Mouse (Mus musculus): ENCODE results near the gene Ogfr. TPM values are rescaled to one million over a fixed set of nuclear protein-coding genes. Genes with fewer than 3 reads are reported as not detected.

The Ogfr gene
- 81.8 TPM for polyA plus RNA-seq (2012; fragmentation: generic; extraction: Trizol)

- Histone ChIP-seq H3K79me2 (ENCODE audit: control insufficient read depth, insufficient read depth) (peaks cover 5% of the 10 kb centered on the region), H3K4me2 (ENCODE audit: low read depth) (peak within 1 kb of the TSS; percentile 87), H3K4me3 (peak within 1 kb of the TSS; percentile 90), H3K36me3 (ENCODE audit: control insufficient read depth, insufficient read depth) (peaks cover 19% of the 10 kb centered on the region), H3ac (ENCODE audit: control insufficient read depth, insufficient read length) (peak within 1 kb of the TSS; percentile 96), H3K27me3 (ENCODE audit: control insufficient read depth, insufficient read depth, insufficient read length) (no peaks in the 10 kb centered on the region)
- TF ChIP-seq MYOD1 (IDR thresholded peaks at IDR 0.05; ENCODE audit: control insufficient read depth in 1 of 3, insufficient read length in 2 of 3, low read depth in 2 of 3) (peak in 1 of 3 experiments; percentile 5), MYOG (IDR thresholded peaks at IDR 0.05; ENCODE audit: control insufficient read depth in 1 of 3, insufficient read depth in 1 of 3, insufficient read length in 2 of 3, low read depth in 2 of 3) (no peak), CEBPB (IDR thresholded peaks at IDR 0.05; ENCODE audit: insufficient read depth, poor library complexity, severe bottlenecking) (no peak), POLR2AphosphoS2 (IDR thresholded peaks at IDR 0.05; ENCODE audit: insufficient read length, low read depth) (peak; percentile 67), POLR2A (IDR thresholded peaks at IDR 0.05; ENCODE audit: insufficient read length, low read depth) (peak; percentile 80)
Observed at GRCm38 (mm10) chr2:180589123-180589831, at the start of gene Ogfr. Gene Ogfr (plus strand): TSS chr2:180589245.

DNA sequence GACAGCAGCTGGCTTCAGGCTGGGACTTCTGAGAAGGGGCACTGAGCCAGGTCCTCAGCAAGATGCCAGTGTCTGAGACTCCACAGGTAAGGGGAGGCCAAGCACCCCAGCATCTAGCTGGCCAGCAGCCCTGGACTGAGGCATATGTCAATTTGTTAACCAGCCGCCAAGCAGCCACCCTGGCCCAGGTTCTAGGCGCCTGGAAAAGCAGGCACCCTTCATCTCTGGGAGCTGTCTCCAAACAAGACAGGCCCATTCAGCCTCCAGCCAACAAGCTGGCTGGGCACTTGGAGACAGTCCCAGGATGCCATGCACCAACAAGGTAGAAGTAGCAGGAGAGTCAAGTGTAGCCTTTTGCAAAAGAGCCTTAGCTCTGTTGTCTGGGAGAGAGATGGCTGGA is 45.4 kb upstream of the Ogfr start:
- H3K27me3 ChIP-seq (ENCODE audit: control insufficient read depth, insufficient read depth, insufficient read length), result peaks cover 22% of the 10 kb centered on the region
- H3K79me2 ChIP-seq (ENCODE audit: control insufficient read depth, insufficient read depth), result no peaks in the 10 kb centered on the region
- no peaks in the 10 kb centered on the region for H3K36me3 ChIP-seq (ENCODE audit: control insufficient read depth, insufficient read depth)
- no peak overlapping the region for H3K4me3 ChIP-seq
- H3K4me2 ChIP-seq (ENCODE audit: low read depth), result no peak overlapping the region
- TF ChIP-seq MYOG (IDR thresholded peaks at IDR 0.05; ENCODE audit: control insufficient read depth in 1 of 3, insufficient read depth in 1 of 3, insufficient read length in 2 of 3, low read depth in 2 of 3), result no peak
- no peak for TF ChIP-seq E2F4 (IDR thresholded peaks at IDR 0.05; ENCODE audit: insufficient read depth)
- no peak for TF ChIP-seq TCF12 (IDR thresholded peaks at IDR 0.05; ENCODE audit: insufficient read depth, poor library complexity, severe bottlenecking)
- no peak for TF ChIP-seq MAX (IDR thresholded peaks at IDR 0.05; ENCODE audit: low read depth)
- TF ChIP-seq CEBPB (IDR thresholded peaks at IDR 0.05; ENCODE audit: insufficient read depth, poor library complexity, severe bottlenecking), result no peak
- no peak for TF ChIP-seq POLR2A (IDR thresholded peaks at IDR 0.05; ENCODE audit: insufficient read length, low read depth)
- TF ChIP-seq REST (IDR thresholded peaks at IDR 0.05; ENCODE audit: insufficient read depth, insufficient read length), result no peak
- TF ChIP-seq POLR2AphosphoS2 (IDR thresholded peaks at IDR 0.05; ENCODE audit: insufficient read length, low read depth), result no peak
- no peak for TF ChIP-seq TCF3 (IDR thresholded peaks at IDR 0.05; ENCODE audit: insufficient read length, low read depth)
- no peak for TF ChIP-seq MYOD1 (IDR thresholded peaks at IDR 0.05; ENCODE audit: control insufficient read depth in 1 of 3, insufficient read length in 2 of 3, low read depth in 2 of 3)
- no peak for TF ChIP-seq USF1 (IDR thresholded peaks at IDR 0.05; ENCODE audit: low read depth)
- no peak for TF ChIP-seq SRF (IDR thresholded peaks at IDR 0.05; ENCODE audit: control insufficient read depth, insufficient read length, low read depth)
- no peak overlapping the region for H3ac ChIP-seq (ENCODE audit: control insufficient read depth, insufficient read length)

GRCm38 (mm10) chr2:180545046-180545445 is 44.0 kb upstream of the Ogfr start:
- H3K4me3 ChIP-seq, result no peak overlapping the region
- H3K27me3 ChIP-seq (ENCODE audit: control insufficient read depth, insufficient read depth, insufficient read length), result peaks cover 22% of the 10 kb centered on the region
- H3K4me2 ChIP-seq (ENCODE audit: low read depth), result no peak overlapping the region
- no peak for TF ChIP-seq POLR2A (IDR thresholded peaks at IDR 0.05; ENCODE audit: insufficient read length, low read depth)
- no peaks in the 10 kb centered on the region for H3K79me2 ChIP-seq (ENCODE audit: control insufficient read depth, insufficient read depth)
- H3K36me3 ChIP-seq (ENCODE audit: control insufficient read depth, insufficient read depth), result no peaks in the 10 kb centered on the region
- H3ac ChIP-seq (ENCODE audit: control insufficient read depth, insufficient read length), result no peak overlapping the region

GRCm38 (mm10) chr2:180547384-180548106 is 41.5 kb upstream of the Ogfr start:
- Histone ChIP-seq H3K4me3 (no peak overlapping the region), H3K36me3 (ENCODE audit: control insufficient read depth, insufficient read depth) (no peaks in the 10 kb centered on the region), H3K4me2 (ENCODE audit: low read depth) (no peak overlapping the region), H3K27me3 (ENCODE audit: control insufficient read depth, insufficient read depth, insufficient read length) (peaks cover 31% of the 10 kb centered on the region), H3ac (ENCODE audit: control insufficient read depth, insufficient read length) (no peak overlapping the region), H3K79me2 (ENCODE audit: control insufficient read depth, insufficient read depth) (no peaks in the 10 kb centered on the region)
- TF ChIP-seq SRF (IDR thresholded peaks at IDR 0.05; ENCODE audit: control insufficient read depth, insufficient read length, low read depth) (no peak), USF1 (IDR thresholded peaks at IDR 0.05; ENCODE audit: low read depth) (no peak), E2F4 (IDR thresholded peaks at IDR 0.05; ENCODE audit: insufficient read depth) (no peak), MAX (IDR thresholded peaks at IDR 0.05; ENCODE audit: low read depth) (no peak), TCF12 (IDR thresholded peaks at IDR 0.05; ENCODE audit: insufficient read depth, poor library complexity, severe bottlenecking) (no peak), POLR2AphosphoS2 (IDR thresholded peaks at IDR 0.05; ENCODE audit: insufficient read length, low read depth) (no peak)

- TF ChIP-seq POLR2A (IDR thresholded peaks at IDR 0.05; ENCODE audit: insufficient read length, low read depth) (no peak), REST (IDR thresholded peaks at IDR 0.05; ENCODE audit: insufficient read depth, insufficient read length) (no peak), E2F4 (IDR thresholded peaks at IDR 0.05; ENCODE audit: insufficient read depth) (no peak), MYOG (IDR thresholded peaks at IDR 0.05; ENCODE audit: control insufficient read depth in 1 of 3, insufficient read depth in 1 of 3, insufficient read length in 2 of 3, low read depth in 2 of 3) (no peak), MYOD1 (IDR thresholded peaks at IDR 0.05; ENCODE audit: control insufficient read depth in 1 of 3, insufficient read length in 2 of 3, low read depth in 2 of 3) (no peak), POLR2AphosphoS2 (IDR thresholded peaks at IDR 0.05; ENCODE audit: insufficient read length, low read depth) (no peak)
- Histone ChIP-seq H3K4me2 (ENCODE audit: low read depth) (no peak overlapping the region), H3K4me3 (no peak overlapping the region), H3K79me2 (ENCODE audit: control insufficient read depth, insufficient read depth) (no peaks in the 10 kb centered on the region), H3K27me3 (ENCODE audit: control insufficient read depth, insufficient read depth, insufficient read length) (peaks cover 30% of the 10 kb centered on the region), H3K36me3 (ENCODE audit: control insufficient read depth, insufficient read depth) (no peaks in the 10 kb centered on the region), H3ac (ENCODE audit: control insufficient read depth, insufficient read length) (no peak overlapping the region)
Observed at GRCm38 (mm10) chr2:180552340-180552739, 36.7 kb upstream of the Ogfr start.

Data from myocyte (in vitro differentiated cells).